Mouse (Mus musculus) forebrain, embryonic 13.5 days (tissue): ENCODE measurements around the gene Nebl. TPM values are rescaled to one million over a fixed set of nuclear protein-coding genes. Genes with fewer than 3 reads are reported as not detected.
A peak's percentile ranks its signal among the peaks of the same experiment; 100 is the strongest.

Experiments used
- ATAC-seq: fragments of 200-750 bp; cut with Nextera tagmentation; 2 replicates; pipeline ENCODE4 v1.8.0; 2017
- H3K27ac ChIP-seq: fragments of 300-500 bp; sonication (generic); 2 replicates; pipeline ENCODE4 v1.5.1; 2015; ENCODE audit warnings: inconsistent platforms, mild to moderate bottlenecking, moderate library complexity
- H3K27me3 ChIP-seq: fragments of 300-500 bp; sonication (generic); 2 replicates; pipeline ENCODE4 v1.6.1; 2015; ENCODE audit warnings: mild to moderate bottlenecking, inconsistent platforms
- H3K36me3 ChIP-seq: fragments of 300-500 bp; sonication (generic); 2 replicates; pipeline ENCODE4 v1.6.1; 2015; ENCODE audit warnings: mild to moderate bottlenecking, inconsistent platforms; ENCODE audit not compliant: poor library complexity, severe bottlenecking
- H3K4me1 ChIP-seq: fragments of 300-500 bp; sonication (generic); 2 replicates; pipeline ENCODE4 v1.6.1; 2015; ENCODE audit warnings: inconsistent platforms
- H3K4me2 ChIP-seq: fragments of 300-500 bp; sonication (generic); 2 replicates; pipeline ENCODE4 v1.6.1; 2015; ENCODE audit warnings: inconsistent platforms, mild to moderate bottlenecking, moderate library complexity
- H3K4me3 ChIP-seq: fragments of 300-500 bp; sonication (generic); 2 replicates; pipeline ENCODE4 v1.5.1; 2015; ENCODE audit warnings: mild to moderate bottlenecking, inconsistent platforms
- H3K9ac ChIP-seq: fragments of 300-500 bp; sonication (generic); 2 replicates; pipeline ENCODE4 v1.6.1; 2015; ENCODE audit warnings: mild to moderate bottlenecking, inconsistent platforms
- H3K9me3 ChIP-seq: fragments of 300-500 bp; sonication (generic); replicated peaks from 2 replicates; pipeline ENCODE4 v1.6.1; 2016; ENCODE audit warnings: inconsistent platforms
- WGBS: fragments of 180-500 bp; shearing (Covaris S2); methylation state at CpG from one replicate; pipeline ENCODE4 v1.1.7; 2015; 5-methylcytosine and 5-hydroxymethylcytosine counted together
- polyA plus RNA-seq: library from polyadenylated mRNA; unstranded; fragments of >200 nt; fragmentation: Nextera tagmentation; extraction: Ambion mirVana; gene quantifications from 2 replicates; pipeline ENCODE4 v1.2.1, GENCODE M21; 2015

Nebl gene
- polyA plus RNA-seq, 1 experiment from 2014 or later = 4.5 TPM

DNA sequence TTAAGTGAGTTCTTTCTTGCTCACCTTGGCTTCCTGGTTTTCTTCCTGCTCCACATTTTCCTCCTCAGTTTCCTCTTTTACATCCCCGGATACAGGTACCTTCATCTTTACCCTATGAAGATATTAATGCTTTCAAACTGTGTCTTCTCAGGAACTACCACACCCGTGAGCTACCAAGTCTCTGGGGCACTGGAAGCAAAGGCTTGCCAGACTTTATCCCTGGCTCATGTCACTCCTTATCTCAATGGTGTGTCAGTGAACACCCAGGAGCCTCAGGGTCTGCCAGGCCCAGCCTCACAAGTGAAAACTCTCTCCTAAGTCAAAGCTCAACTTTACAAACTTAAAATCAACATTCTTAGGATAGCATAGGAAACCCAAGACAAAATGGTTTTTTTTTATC is 270.8 kb downstream of the Nebl start:
- Histone ChIP-seq H3K27ac (no peak overlapping the region), H3K9me3 (no peaks in the 10 kb centered on the region), H3K27me3 (no peaks in the 10 kb centered on the region), H3K4me1 (no peaks in the 10 kb centered on the region), H3K4me2 (no peak overlapping the region), H3K36me3 (no peaks in the 10 kb centered on the region), H3K4me3 (no peak overlapping the region), H3K9ac (no peak overlapping the region)
- no peak for ATAC-seq
- 96% methylated on average over 2 of the region's 2 CpGs for WGBS

DNA sequence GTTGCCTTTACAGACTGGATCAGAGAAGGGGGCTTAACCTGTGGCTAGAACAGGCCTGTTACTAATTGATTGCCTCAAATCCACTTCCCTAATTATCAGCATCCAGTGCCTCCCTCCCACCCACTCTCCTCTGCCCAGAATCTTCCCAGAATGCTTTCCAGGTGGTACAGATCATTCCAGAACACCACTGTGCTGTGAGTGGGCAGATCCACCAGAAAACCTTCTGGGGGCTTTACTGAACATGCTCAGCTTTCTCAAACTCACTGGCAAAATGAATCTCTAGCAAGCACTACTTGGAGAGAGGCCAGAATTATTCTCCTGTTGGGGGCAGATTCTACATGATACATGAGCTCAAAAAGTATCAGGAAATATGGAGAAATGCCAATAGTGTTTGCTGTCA is 277.6 kb downstream of the Nebl start:
- H3K36me3 ChIP-seq = no peaks in the 10 kb centered on the region
- no peak for ATAC-seq

DNA sequence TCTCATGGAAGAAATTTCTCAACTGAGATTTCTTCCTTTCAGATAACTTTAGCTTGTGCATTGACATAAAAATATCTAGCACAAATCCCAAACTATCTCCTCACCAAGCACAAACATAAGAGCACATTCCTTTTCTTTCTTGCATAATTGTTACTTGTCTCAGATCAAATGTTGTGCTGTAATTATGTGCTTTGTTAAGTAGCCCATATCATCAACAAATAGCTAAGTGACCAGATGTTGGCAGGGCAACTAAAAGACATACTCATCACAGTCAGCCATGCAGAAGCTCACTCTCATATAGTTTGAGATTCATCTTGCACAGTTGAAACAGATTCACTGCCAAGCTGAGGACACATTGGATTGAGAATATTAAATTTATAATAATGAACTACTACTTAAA is 282.9 kb downstream of the Nebl start:
- no peaks in the 10 kb centered on the region for H3K9me3 ChIP-seq
- no peaks in the 10 kb centered on the region for H3K36me3 ChIP-seq
- no peak overlapping the region for H3K27ac ChIP-seq
- H3K4me1 ChIP-seq = no peaks in the 10 kb centered on the region
- no peak overlapping the region for H3K9ac ChIP-seq
- no peaks in the 10 kb centered on the region for H3K27me3 ChIP-seq
- ATAC-seq = no peak
- no peak overlapping the region for H3K4me3 ChIP-seq
- no peak overlapping the region for H3K4me2 ChIP-seq

More for the DNA sequence above, 277.6 kb downstream of the Nebl start:
- no peaks in the 10 kb centered on the region for H3K27me3 ChIP-seq
- no peak overlapping the region for H3K4me3 ChIP-seq
- H3K4me2 ChIP-seq = no peak overlapping the region
- no peaks in the 10 kb centered on the region for H3K9me3 ChIP-seq
- no peaks in the 10 kb centered on the region for H3K4me1 ChIP-seq
- no peak overlapping the region for H3K27ac ChIP-seq
- no peak overlapping the region for H3K9ac ChIP-seq

DNA sequence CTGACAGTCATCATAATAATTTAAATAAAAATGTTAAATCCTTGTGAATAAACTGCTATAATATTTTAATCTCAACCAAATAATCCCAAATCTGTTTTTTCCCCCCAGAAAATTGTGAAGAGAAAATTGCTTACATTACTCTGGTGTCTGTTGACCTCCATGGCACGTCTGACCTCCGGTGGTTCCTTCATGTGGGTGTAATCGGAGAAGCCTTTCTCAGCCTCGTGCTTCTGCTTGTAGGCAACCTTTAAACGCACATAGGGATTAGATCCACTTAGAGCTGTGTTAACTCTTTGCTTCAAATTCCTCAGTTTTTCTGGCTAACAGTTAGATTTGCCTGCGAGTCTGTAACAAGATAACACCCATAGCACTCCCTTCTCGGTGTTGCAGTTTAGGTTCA is 287.7 kb downstream of the Nebl start:
- H3K4me3 ChIP-seq = no peak overlapping the region

DNA sequence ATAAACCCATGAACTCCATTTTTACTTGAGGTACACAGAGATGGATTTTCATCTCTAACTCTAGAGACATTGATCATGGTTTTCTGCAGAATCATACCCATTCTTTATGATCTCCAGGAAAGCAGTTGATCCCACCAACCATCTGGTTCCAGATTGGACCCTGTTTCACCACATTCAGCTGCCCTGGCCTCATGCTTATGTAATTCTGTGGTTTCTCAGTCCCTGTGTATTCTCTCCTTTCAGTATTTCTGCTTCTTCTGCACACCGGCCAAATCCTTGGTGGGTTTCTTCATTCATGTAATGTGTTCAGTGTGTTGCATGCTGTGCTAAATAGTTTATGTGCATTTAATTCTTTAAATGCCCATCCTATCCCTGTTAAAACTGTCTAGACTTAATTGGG is 292.9 kb downstream of the Nebl start:
- no peak overlapping the region for H3K4me2 ChIP-seq
- no peaks in the 10 kb centered on the region for H3K9me3 ChIP-seq

More for the DNA sequence above, 287.7 kb downstream of the Nebl start:
- Histone ChIP-seq H3K36me3 (no peaks in the 10 kb centered on the region), H3K9ac (no peak overlapping the region), H3K27me3 (peaks cover 3% of the 10 kb centered on the region; the same call in 1 of the 2 replicates), H3K27ac (no peak overlapping the region), H3K4me2 (no peak overlapping the region), H3K4me1 (no peaks in the 10 kb centered on the region), H3K9me3 (no peaks in the 10 kb centered on the region)
- ATAC-seq = no peak
- 65% methylated on average over 7 of the region's 7 CpGs for WGBS

DNA sequence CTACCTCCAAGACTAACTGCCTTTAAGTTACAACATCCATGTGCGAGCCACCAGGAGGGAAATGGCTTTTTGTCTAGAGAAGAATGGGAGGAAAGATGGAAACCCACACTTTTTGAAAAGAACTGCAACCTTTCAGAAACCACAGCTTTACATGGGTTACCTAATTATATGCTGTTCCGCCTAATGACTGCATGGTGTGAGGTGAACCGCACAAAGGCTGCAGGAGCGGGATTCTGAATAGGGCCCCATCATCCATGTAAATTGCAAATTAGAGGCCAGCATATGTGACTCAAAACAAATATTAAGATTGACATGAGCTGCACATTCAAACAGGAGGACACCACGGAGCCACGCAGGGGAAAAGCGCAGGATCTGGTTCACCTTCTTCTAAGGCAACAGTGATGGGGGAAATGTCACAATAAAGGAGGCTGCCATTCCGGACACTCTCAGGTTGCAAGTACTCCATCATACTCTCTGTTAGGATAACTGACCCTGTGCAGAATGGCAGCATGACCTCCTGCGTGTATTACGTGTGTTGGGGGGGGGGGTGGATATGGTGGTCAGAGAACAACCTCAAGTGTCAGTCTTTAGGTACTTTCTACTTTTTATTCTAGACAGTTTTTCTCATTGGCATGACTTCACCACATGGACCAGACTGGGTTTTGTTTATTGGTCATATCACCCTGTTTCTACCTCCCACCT is 294.4 kb downstream of the Nebl start:
- Histone ChIP-seq H3K4me3 (no peak overlapping the region), H3K36me3 (no peaks in the 10 kb centered on the region), H3K4me1 (peaks cover 10% of the 10 kb centered on the region), H3K4me2 (no peak overlapping the region; the same call in 1 of the 2 replicates), H3K27ac (no peak overlapping the region), H3K9me3 (no peaks in the 10 kb centered on the region), H3K27me3 (peaks cover 3% of the 10 kb centered on the region; the same call in 1 of the 2 replicates), H3K9ac (no peak overlapping the region)
- WGBS = 25% methylated on average over 10 of the region's 10 CpGs
- ATAC-seq = peak; percentile 69

More for the DNA sequence above, 292.9 kb downstream of the Nebl start:
- Histone ChIP-seq H3K9ac (no peak overlapping the region), H3K4me3 (no peak overlapping the region), H3K27me3 (peaks cover 3% of the 10 kb centered on the region; the same call in 1 of the 2 replicates), H3K4me1 (peaks cover 10% of the 10 kb centered on the region), H3K27ac (no peak overlapping the region), H3K36me3 (no peaks in the 10 kb centered on the region)
- 77% methylated on average over 1 of the region's 1 CpGs for WGBS
- no peak for ATAC-seq

DNA sequence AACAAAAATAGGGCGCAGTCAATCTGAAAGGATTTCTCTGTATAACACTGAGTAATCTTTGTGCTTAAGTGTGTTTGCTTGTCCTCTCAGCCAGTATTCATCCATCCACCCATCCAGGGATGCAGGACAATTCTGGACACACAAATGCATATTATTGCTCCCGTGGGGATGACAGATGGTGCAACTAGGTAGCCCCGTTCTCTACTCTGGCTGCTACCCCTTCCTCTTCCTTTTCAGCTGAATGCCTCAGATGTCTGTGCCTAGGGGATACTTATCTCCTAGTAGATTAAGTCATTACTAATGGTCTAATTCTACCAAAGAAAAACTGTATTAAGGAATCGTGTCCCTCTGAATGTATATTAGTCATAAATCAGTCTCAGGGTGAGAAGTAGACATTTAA is 296.0 kb downstream of the Nebl start:
- Histone ChIP-seq H3K4me1 (peaks cover 10% of the 10 kb centered on the region), H3K4me2 (no peak overlapping the region), H3K36me3 (no peaks in the 10 kb centered on the region), H3K27ac (no peak overlapping the region), H3K27me3 (peaks cover 3% of the 10 kb centered on the region; the same call in 1 of the 2 replicates), H3K9me3 (no peaks in the 10 kb centered on the region), H3K9ac (no peak overlapping the region), H3K4me3 (no peak overlapping the region)
- ATAC-seq = no peak
- WGBS = 82% methylated on average over 4 of the region's 4 CpGs

DNA sequence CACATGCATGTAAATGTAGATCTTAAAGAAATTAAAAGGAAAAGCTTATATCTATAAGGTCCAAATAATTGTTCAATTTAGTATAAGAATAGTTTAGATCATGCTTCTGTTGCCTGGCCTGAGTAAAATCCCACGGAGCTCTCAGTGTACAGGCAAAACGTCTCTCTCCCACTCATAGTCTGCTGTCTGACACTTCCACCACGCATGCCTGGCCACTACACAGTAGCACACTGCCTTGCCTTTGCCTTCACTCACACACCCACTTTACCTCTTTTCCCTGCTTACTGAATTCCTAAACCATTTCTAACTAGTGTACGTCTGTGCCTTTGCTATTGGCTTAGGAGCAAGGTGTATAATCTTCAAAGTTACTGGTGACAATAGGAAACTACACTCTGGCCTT is 302.2 kb downstream of the Nebl start:
- H3K27ac ChIP-seq = no peak overlapping the region
- H3K27me3 ChIP-seq = no peaks in the 10 kb centered on the region
- H3K4me1 ChIP-seq = no peaks in the 10 kb centered on the region
- H3K36me3 ChIP-seq = no peaks in the 10 kb centered on the region
- no peak overlapping the region for H3K9ac ChIP-seq
- ATAC-seq = no peak
- no peak overlapping the region for H3K4me3 ChIP-seq
- no peak overlapping the region for H3K4me2 ChIP-seq
- no peaks in the 10 kb centered on the region for H3K9me3 ChIP-seq
- WGBS = 87% methylated on average over 4 of the region's 4 CpGs

DNA sequence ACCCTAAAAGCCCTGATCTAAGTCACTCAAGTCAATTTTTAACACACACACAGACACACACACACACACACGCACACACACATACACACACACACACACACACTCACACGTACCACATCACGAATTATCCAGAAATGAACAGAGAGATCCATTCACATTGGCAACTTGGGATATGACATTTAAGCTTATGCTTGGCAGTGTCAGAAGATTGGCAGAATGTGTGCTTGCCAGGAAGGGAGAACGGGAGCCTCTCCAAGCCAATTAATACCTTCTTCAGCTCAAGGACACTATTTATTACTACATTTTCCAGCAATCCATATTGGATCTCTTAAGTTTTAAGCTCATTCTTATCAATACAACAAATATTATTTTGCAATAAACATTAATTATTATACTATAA is 303.1 kb downstream of the Nebl start:
- no peaks in the 10 kb centered on the region for H3K4me1 ChIP-seq
- peak; percentile 30; the same call in 1 of the 2 replicates for ATAC-seq
- WGBS = 80% methylated on average over 4 of the region's 4 CpGs

DNA sequence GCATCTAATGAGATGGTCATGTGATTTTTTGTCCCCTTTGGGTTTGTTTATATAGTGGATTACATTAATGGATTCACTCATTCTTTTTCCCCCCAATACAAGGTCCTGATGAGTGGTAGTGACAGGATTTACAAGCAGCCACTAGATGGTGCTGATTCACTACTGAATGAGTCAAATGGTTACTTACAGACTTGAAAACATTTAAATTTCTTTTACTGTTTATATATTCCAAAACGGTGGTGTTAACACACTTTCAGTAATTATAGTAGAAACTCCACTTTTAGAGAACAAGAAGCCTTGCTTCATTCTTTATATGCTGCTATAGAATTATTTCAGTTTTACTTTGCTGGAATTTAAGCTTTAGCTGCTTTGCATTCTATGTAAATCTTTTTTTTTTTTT is 308.3 kb downstream of the Nebl start:
- H3K4me1 ChIP-seq = no peaks in the 10 kb centered on the region
- no peaks in the 10 kb centered on the region for H3K9me3 ChIP-seq
- H3K4me3 ChIP-seq = no peak overlapping the region
- H3K4me2 ChIP-seq = no peak overlapping the region
- no peak overlapping the region for H3K27ac ChIP-seq
- no peaks in the 10 kb centered on the region for H3K27me3 ChIP-seq
- no peaks in the 10 kb centered on the region for H3K36me3 ChIP-seq
- ATAC-seq = peak; percentile 86
- no peak overlapping the region for H3K9ac ChIP-seq
- WGBS = 2% methylated on average over 1 of the region's 1 CpGs

More for the DNA sequence above, 303.1 kb downstream of the Nebl start:
- H3K4me3 ChIP-seq = no peak overlapping the region
- H3K9ac ChIP-seq = no peak overlapping the region
- H3K36me3 ChIP-seq = no peaks in the 10 kb centered on the region
- no peaks in the 10 kb centered on the region for H3K9me3 ChIP-seq
- H3K4me2 ChIP-seq = no peak overlapping the region
- no peaks in the 10 kb centered on the region for H3K27me3 ChIP-seq
- no peak overlapping the region for H3K27ac ChIP-seq

DNA sequence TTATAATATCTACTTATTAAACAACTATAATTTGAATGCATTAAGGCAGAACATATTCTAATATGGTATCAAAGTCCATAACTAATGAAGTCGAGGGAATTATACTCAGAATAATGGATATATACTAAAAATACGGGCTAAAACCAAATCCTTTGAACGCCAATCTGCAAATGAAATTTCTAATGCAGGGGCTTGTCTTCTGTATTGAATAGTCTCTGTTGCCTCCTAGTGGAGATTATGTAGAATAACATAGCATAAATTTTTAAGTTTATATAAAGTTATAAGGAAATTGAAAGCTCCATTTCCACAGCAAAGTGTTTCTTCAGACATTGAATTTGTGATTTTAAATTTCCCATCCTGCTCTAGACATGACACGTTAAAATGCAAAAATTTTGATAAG is 315.9 kb downstream of the Nebl start:
- ATAC-seq = 0 out of 2 replicates have a peak, but pooled peaks have one; percentile 43

DNA sequence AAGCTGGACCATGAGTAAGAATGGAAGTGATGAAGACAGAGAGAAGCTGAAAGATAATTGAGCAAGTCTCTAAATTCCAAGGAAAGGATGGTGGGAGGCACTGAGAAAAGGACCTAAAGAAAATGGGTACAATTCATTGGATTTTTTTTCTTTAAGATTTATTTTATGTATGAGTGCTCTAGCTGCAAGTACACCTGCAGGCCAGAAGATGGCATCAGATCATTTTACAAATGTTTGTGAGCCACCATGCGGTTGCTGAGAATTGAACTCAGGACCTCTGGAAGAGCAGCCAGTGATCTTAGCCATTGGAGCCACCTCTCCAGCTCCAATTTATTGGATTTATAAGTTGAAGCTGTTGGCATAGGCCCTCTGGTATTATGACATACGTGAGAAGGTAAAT is 316.9 kb downstream of the Nebl start:
- no peaks in the 10 kb centered on the region for H3K27me3 ChIP-seq
- H3K4me2 ChIP-seq = no peak overlapping the region
- no peaks in the 10 kb centered on the region for H3K9me3 ChIP-seq
- WGBS = 78% methylated on average over 2 of the region's 2 CpGs
- no peak overlapping the region for H3K9ac ChIP-seq
- H3K27ac ChIP-seq = no peak overlapping the region
- no peaks in the 10 kb centered on the region for H3K4me1 ChIP-seq
- ATAC-seq = no peak
- H3K36me3 ChIP-seq = no peaks in the 10 kb centered on the region
- no peak overlapping the region for H3K4me3 ChIP-seq

More for the DNA sequence above, 315.9 kb downstream of the Nebl start:
- no peaks in the 10 kb centered on the region for H3K9me3 ChIP-seq
- no peak overlapping the region for H3K27ac ChIP-seq
- 21% methylated on average over 4 of the region's 4 CpGs for WGBS
- H3K4me2 ChIP-seq = no peak overlapping the region
- no peak overlapping the region for H3K4me3 ChIP-seq
- H3K4me1 ChIP-seq = no peaks in the 10 kb centered on the region
- no peak overlapping the region for H3K9ac ChIP-seq
- H3K36me3 ChIP-seq = no peaks in the 10 kb centered on the region
- H3K27me3 ChIP-seq = no peaks in the 10 kb centered on the region
